8 mouse cellular contexts compared by ENCODE assay signal in genomic region chr19:46444209-46444608, GRCm38 (mm10). TPM values are rescaled to one million over a fixed set of nuclear protein-coding genes. Genes with fewer than 3 reads are reported as not detected.
DNase-seq lines count a peak whose midpoint lies in the region; ATAC-seq and TF ChIP-seq lines count a peak whose summit lies in the region.

No protein-coding gene starts in this region.

- H3K9ac ChIP-seq in embryonic facial prominence, embryonic 11.5 days (replicated peaks; ENCODE audit: low read length) = no peak overlapping the region
- H3K9ac ChIP-seq in limb, embryonic 12.5 days (replicated peaks) = no peak overlapping the region
- H3K9ac ChIP-seq in midbrain, embryonic 15.5 days = no peak overlapping the region

- H3K4me2 ChIP-seq in embryonic facial prominence, embryonic 11.5 days (ENCODE audit: low read depth, low read length) = no peak overlapping the region
- no peak overlapping the region for H3K4me2 ChIP-seq in limb, embryonic 12.5 days
- no peak overlapping the region for H3K4me2 ChIP-seq in midbrain, embryonic 15.5 days

- no peaks in the 10 kb centered on the region for H3K9me3 ChIP-seq in embryonic facial prominence, embryonic 11.5 days (replicated peaks; ENCODE audit: control insufficient read depth, low read length)
- no peaks in the 10 kb centered on the region for H3K9me3 ChIP-seq in limb, embryonic 12.5 days
- H3K9me3 ChIP-seq in midbrain, embryonic 15.5 days = no peaks in the 10 kb centered on the region

- H3K4me3 ChIP-seq in embryonic facial prominence, embryonic 11.5 days (ENCODE audit: low read depth, low read length) = no peak overlapping the region
- H3K4me3 ChIP-seq in kidney, adult 2 months (ENCODE audit: insufficient read depth, low read depth, low read length) = no peak overlapping the region
- H3K4me3 ChIP-seq in limb, embryonic 12.5 days (replicated peaks) = no peak overlapping the region
- no peak overlapping the region for H3K4me3 ChIP-seq in midbrain, embryonic 15.5 days

- H3K4me1 ChIP-seq in embryonic facial prominence, embryonic 11.5 days (ENCODE audit: control insufficient read depth, insufficient read depth, low read length) = peaks cover 13% of the 10 kb centered on the region
- H3K4me1 ChIP-seq in kidney, adult 2 months (ENCODE audit: control insufficient read depth, insufficient read depth, low read length) = peaks cover 11% of the 10 kb centered on the region; the same call in 1 of the 2 replicates
- peaks cover 53% of the 10 kb centered on the region for H3K4me1 ChIP-seq in limb, embryonic 12.5 days (replicated peaks)
- peaks cover 26% of the 10 kb centered on the region for H3K4me1 ChIP-seq in midbrain, embryonic 15.5 days

- H3K36me3 ChIP-seq in embryonic facial prominence, embryonic 11.5 days (replicated peaks; ENCODE audit: control insufficient read depth, insufficient read depth, low read depth, low read length) = no peaks in the 10 kb centered on the region
- no peaks in the 10 kb centered on the region for H3K36me3 ChIP-seq in kidney, adult 2 months (ENCODE audit: control insufficient read depth, insufficient read depth, low read length)
- 0 out of 2 replicates have a peak, but pooled peaks cover 4% of the 10 kb centered on the region for H3K36me3 ChIP-seq in limb, embryonic 12.5 days
- no peaks in the 10 kb centered on the region for H3K36me3 ChIP-seq in midbrain, embryonic 15.5 days (replicated peaks)

- WGBS in embryonic facial prominence, embryonic 11.5 days = 5% methylated on average over 6 of the region's 6 CpGs
- WGBS in kidney, adult 2 months = 7% methylated on average over 6 of the region's 6 CpGs
- 5% methylated on average over 6 of the region's 6 CpGs for WGBS in limb, embryonic 12.5 days
- 3% methylated on average over 6 of the region's 6 CpGs for WGBS in midbrain, embryonic 15.5 days

- peak; percentile 41 for DNase-seq in urinary bladder, postnatal 10 days (ENCODE audit: low spot score)
- DNase-seq in urinary bladder, adult 2 months (ENCODE audit: low spot score) = no peak
- peak; percentile 93 for DNase-seq in embryonic facial prominence, embryonic 11.5 days (ENCODE audit: low spot score)
- peak; percentile 81 to 82 for DNase-seq in heart, adult 18-20 months
- DNase-seq in kidney, adult 2 months = peak; percentile 92
- peak; percentile 45 to 73 for DNase-seq in spleen, postnatal 14 days (ENCODE audit: low spot score in 2 of 2)

- no peak for ATAC-seq in embryonic facial prominence, embryonic 11.5 days (replicated peaks; ENCODE audit: insufficient number of reproducible peaks, low FRiP score, low TSS enrichment, low read depth)
- ATAC-seq in limb, embryonic 12.5 days (ENCODE audit: insufficient number of reproducible peaks, insufficient read depth, low FRiP score, low TSS enrichment, low read depth) = peak; percentile 56; the same call in 1 of the 2 replicates
- ATAC-seq in midbrain, embryonic 15.5 days (replicated peaks) = peak; percentile 43; the same call in 1 of the 2 replicates

- TF ChIP-seq POLR2A in kidney, adult 2 months (IDR thresholded peaks at IDR 0.05; ENCODE audit: low read depth, low read length) = no peak

- H3K27me3 ChIP-seq in embryonic facial prominence, embryonic 11.5 days (ENCODE audit: control insufficient read depth, insufficient read depth, low read length) = no peaks in the 10 kb centered on the region
- no peaks in the 10 kb centered on the region for H3K27me3 ChIP-seq in kidney, adult 2 months (replicated peaks; ENCODE audit: control insufficient read depth, insufficient read depth, low read length)
- H3K27me3 ChIP-seq in limb, embryonic 12.5 days = no peaks in the 10 kb centered on the region
- H3K27me3 ChIP-seq in midbrain, embryonic 15.5 days (replicated peaks) = no peaks in the 10 kb centered on the region

- H3K27ac ChIP-seq in embryonic facial prominence, embryonic 11.5 days (replicated peaks; ENCODE audit: low read depth, low read length) = no peak overlapping the region
- H3K27ac ChIP-seq in kidney, adult 2 months (ENCODE audit: insufficient read depth, low read depth, low read length) = no peak overlapping the region
- H3K27ac ChIP-seq in limb, embryonic 12.5 days = peak overlapping the region; percentile 81; the same call in 1 of the 2 replicates
- no peak overlapping the region for H3K27ac ChIP-seq in midbrain, embryonic 15.5 days

- peak; percentile 91 for TF ChIP-seq CTCF in kidney, adult 2 months (conservative IDR thresholded peaks at IDR 0.05; ENCODE audit: insufficient read depth, insufficient read length, low read depth, low read length)

RNA-seq across cellular contexts. Expression of gene Sufu, which starts 47.5 kb away (rescaled TPM):
- 15.5 and 19.7 TPM in 2 replicates for polyA plus RNA-seq in urinary bladder, adult 2 months (2012; rRNA removed)
- polyA plus RNA-seq in embryonic facial prominence, embryonic 11.5 days (2014; fragmentation: Nextera tagmentation; extraction: Ambion mirVana) = 32.7 and 36.3 TPM in 2 replicates
- 10 to 100 TPM; 10.1 to 11.6 TPM for total RNA-seq in heart, adult 18-20 months (2021)
- polyA plus RNA-seq in kidney, adult 2 months (2012; rRNA removed) = 38.2 and 39.7 TPM in 2 replicates
- polyA plus RNA-seq in limb, embryonic 12.5 days (2016; fragmentation: Nextera tagmentation; extraction: Ambion mirVana) = 44.4 and 45.2 TPM in 2 replicates
- polyA plus RNA-seq in midbrain, embryonic 15.5 days (2015; fragmentation: Nextera tagmentation; extraction: Ambion mirVana) = 24.2 and 24.4 TPM in 2 replicates

RNA-seq across cellular contexts. Expression of gene Actr1a, which starts 48.7 kb away (rescaled TPM):
- 99.3 and 101 TPM in 2 replicates for polyA plus RNA-seq in urinary bladder, adult 2 months (2012; rRNA removed)
- 171 and 182 TPM in 2 replicates for polyA plus RNA-seq in embryonic facial prominence, embryonic 11.5 days (2014; fragmentation: Nextera tagmentation; extraction: Ambion mirVana)
- 10 to 100 TPM; 86.6 to 89.7 TPM for total RNA-seq in heart, adult 18-20 months (2021)
- polyA plus RNA-seq in kidney, adult 2 months (2012; rRNA removed) = 73.8 and 80.4 TPM in 2 replicates
- 145 and 147 TPM in 2 replicates for polyA plus RNA-seq in limb, embryonic 12.5 days (2016; fragmentation: Nextera tagmentation; extraction: Ambion mirVana)
- polyA plus RNA-seq in midbrain, embryonic 15.5 days (2015; fragmentation: Nextera tagmentation; extraction: Ambion mirVana) = 394 and 399 TPM in 2 replicates

RNA-seq across cellular contexts. Expression of gene Trim8, which starts 57.3 kb away (rescaled TPM):
- polyA plus RNA-seq in urinary bladder, adult 2 months (2012; rRNA removed) = 17.2 and 25.2 TPM in 2 replicates
- polyA plus RNA-seq in embryonic facial prominence, embryonic 11.5 days (2014; fragmentation: Nextera tagmentation; extraction: Ambion mirVana) = 17.8 and 18.6 TPM in 2 replicates
- total RNA-seq in heart, adult 18-20 months (2021) = 10 to 100 TPM; 33.9 to 38.8 TPM
- polyA plus RNA-seq in kidney, adult 2 months (2012; rRNA removed) = 41.3 and 43.6 TPM in 2 replicates
- 17.3 and 21.5 TPM in 2 replicates for polyA plus RNA-seq in limb, embryonic 12.5 days (2016; fragmentation: Nextera tagmentation; extraction: Ambion mirVana)
- 29.9 and 30.5 TPM in 2 replicates for polyA plus RNA-seq in midbrain, embryonic 15.5 days (2015; fragmentation: Nextera tagmentation; extraction: Ambion mirVana)
